Mouse (Mus musculus): ENCODE results near the gene Ppp1r14b.

The Ppp1r14b gene

DNA sequence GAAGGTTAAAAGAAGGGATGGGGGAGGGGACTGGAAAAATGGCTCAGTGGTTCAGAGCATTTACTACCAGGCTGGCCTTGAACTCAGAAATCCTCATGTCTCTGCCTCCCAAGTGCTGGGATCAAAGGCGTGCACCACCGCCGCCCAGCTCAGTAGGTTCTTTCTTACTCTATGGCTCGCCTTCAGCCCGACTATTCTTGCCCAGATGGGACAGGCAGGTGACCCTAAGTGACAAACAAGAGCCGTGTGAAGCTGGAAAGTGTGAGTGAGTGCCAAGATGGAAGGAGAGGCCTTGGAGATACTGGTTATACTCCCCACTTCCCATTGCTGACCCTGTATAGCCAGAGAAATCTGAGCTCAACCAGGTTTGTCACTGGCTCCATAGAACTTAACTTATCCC is 31.1 kb upstream of the Ppp1r14b start:
- DNase-seq = no peak

DNA sequence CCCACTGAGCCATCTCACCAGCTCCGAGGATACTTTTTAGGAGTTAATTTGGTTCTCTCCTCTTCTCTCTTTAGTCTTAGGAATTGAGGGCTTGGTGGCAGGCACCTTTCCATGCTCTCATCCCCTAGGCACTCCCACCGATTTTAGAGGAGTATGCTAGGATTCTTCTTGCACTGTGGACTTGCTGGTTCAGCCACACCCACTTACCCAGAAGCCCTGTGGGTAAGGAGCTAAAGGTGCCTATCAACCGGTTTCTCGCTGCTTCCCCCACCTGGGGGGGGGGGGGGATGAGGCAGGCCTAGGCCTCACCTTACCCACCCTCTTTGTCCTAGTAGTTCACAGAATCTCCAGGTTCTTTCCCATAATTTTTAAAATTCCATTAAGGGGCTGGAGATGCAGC is 27.0 kb upstream of the Ppp1r14b start:
- no peak for DNase-seq

DNA sequence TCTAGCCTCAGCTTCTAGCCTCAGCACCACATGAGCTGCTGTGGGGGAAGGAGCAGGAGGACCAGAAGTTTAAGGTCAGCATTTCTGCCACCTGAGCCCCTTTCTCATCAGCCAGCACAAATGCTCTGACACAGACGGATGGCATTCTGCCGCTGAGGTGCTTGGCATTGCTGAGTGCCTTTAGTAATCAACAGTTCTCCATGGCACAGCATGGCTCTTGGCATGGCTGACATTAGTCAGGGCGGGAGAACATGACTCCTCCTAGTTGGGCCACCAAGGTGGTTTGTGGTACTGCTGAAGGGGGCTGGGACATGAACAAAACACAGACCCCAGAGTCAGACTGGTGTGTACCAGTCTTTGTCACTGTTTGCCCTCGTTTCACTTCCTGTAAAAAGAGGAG is 26.6 kb upstream of the Ppp1r14b start:
- no peak for DNase-seq

DNA sequence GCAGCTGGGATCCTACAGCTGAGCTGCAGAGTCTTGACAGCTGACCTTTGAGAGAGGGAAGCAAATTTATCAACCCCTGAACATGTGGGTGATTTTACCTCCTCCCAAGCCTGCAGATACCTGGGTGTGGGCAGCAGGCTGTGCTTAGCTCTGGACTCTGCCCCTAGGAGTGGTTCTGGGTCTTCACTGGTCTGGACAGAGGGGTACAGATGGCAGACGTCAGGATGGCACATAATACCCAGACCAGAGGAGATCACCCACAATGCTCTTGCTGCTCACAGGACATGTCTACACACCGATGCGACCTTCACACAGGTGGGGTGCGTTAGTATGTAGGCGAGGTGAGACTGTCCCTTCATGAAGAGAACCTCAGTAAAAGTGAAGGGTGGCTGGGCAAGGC is 25.2 kb upstream of the Ppp1r14b start:
- no peak for DNase-seq

DNA sequence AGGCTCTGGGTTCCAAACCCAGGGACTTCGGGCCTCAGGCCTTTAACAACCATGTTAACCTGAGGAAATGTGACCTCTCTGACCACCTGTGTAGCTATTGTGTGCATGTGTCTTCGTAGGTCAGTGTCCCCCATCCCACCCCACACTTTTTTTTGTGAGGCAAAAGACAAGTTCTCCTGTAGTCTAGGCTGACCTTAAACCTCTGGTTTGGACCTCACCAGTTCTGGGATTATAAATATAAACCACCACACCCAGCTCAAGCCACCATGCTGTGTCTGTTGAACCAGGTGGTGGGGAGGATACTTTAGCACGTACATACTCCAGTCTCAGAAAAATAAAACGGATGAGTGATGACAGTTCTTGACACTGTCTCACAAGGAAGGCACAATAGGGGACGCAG is 24.8 kb upstream of the Ppp1r14b start:
- DNase-seq = no peak

DNA sequence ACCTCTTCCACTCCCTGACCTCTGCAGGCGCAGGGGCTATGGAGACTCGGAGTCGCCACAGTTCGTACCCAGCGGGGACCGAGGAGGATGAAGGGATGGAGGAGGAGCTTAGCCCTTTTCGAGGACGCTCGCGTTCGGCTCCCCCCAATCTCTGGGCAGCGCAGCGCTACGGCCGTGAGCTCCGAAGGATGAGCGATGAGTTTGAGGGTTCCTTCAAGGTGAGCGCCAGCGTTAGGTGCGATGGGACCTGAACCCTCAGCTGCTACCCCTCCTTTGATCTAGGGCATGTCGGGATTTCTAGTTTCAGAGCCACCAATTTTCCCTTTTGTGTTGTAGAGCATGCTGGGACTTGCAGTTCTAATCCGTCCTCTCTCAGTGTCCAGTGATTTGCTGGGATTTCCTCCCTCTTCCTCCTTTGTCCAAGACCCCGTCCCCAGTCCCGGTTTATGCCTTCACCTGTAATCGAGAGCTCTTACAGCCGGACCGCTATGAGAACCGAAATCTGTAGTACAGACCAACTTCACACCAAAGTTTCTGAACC is 24.1 kb upstream of the Ppp1r14b start:
- DNase-seq = peak; percentile 64

DNA sequence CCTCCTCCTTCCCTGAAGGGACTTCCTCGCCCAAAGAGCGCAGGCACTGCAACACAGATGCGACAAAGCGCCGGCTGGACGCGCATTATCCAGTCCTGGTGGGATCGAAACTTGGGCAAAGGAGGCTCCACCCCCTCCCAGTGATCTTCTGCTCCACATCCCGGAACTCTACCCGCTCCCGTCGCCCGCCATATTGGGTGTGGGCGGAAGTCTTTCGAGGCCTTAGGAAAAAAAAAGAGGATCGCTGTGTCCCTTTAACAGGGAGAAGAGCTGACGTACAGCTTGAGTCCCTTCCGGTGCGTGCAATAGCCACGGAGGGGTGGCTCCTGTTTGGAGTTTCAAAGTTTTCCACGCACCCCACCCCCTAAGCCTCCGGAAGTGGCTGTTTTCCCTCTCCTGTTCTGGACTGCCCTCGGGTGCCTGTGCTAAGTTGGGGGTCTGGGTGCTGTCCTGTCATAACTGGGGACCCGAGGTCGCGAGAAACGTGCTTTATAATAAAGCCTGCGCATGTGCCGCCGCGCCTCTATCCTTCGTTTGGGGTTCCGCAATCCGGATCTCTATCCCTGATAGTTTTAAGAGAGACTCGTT is 23.3 kb upstream of the Ppp1r14b start:
- DNase-seq = peak; percentile 90

DNA sequence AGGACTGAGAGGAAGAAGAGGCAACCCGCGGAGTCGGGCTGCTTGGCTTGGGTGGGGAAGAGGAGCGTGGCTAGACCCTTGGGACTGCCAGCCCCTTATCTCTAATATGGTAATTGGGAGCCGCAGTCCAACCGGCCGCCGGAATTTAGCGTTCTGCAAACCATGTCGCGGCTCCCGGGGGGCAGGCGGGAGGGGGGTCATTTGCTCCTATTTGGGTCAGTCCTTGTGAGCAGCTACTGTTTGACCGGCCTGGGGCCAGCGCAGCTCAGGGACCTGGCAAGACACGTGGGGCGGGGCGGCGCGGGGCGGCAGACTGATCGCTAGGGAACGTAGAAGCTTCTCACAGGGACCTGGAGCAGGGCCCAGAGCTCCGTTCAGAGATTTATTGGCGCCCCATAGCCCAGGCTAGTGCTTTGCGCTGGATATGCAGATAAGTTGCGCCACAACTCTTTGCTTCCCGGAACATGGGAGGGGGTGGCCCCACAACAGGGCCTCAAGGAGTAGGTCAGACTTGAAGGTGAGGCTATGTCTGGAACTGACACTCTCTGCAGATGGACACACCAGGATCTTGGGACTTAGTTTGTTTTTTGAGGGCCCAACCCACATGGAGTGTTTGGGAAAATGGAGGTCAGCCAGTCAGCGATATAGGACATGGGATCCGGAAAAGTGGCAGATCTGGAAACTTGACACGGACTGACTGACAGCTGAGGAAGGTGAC is 22.6 kb upstream of the Ppp1r14b start:
- peak; percentile 70 for DNase-seq

DNA sequence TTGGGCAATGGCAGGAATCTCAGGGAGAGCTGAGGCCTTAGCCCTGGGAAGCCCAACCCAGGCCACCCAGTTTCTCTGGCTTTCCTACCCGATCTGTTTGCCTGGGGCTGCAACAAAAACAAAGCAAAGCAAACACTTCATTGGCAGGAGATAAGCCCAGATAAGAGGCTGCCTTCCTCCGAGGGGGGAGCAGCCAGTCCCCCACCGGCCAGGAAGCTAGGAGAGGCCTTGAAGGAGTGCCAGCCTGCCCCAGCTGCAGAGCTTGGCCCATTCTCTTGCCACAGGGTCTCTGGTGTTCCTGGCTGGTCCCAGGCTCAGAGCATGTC is 22.1 kb upstream of the Ppp1r14b start:
- peak; percentile 41 for DNase-seq

DNA sequence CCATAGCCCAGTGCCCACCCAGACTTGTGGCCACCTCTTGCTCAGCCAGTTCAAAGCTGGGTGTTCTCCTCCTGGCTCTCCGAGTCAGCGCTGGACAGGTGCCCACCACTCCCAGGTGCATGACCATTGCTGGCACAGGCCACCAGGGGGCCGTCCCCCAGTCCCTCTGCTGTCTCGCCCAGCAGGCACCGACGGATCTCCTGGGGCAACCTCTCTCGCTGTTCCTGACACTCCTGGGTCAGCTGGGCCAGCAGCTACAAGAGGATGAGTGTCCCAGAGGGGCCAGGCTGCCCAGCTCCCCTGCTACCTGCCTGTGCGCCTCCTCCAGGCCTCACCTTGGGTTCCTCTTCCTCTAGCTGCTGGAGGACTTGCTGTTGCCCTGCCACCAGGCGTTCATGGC is 20.7 kb upstream of the Ppp1r14b start:
- no peak for DNase-seq

DNA sequence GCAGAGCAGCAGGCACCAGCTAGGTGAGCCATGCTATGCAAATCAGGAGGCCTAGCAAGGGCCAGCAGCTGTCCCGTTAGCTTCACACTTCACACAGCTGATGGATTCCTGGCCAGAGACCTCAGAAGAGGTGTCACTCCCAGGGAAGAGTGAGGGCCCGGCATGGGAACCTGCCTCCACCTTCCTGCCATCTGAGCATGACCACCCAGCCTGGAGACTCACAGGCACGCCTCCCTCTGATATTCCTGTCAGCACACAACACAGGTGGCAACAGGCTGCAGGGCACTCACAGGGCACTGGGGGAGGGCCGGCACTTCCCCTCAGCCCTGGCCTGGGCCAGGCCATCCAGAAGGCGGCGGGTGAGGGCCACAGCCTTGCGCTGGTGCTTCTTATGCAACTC is 19.3 kb upstream of the Ppp1r14b start:
- DNase-seq = no peak

DNA sequence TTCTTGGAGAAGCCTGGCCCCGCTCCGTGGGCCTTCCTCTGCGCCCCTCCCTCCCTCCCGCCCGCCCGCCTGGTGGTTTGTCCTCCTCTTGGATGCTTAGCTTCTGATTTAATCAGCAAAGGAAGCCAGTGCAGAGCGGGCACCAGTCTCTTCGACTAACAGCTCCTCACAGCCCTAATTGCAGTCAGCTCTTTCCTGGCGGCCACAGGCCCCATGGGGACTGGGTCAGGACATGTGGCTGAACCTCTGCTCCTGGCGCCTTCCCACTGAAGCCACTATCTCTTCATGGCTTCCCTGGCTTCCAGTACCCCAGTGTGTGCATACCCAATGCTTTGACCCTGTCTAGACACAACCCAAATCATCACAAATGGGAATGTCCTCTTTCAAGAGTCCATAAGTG is 18.3 kb upstream of the Ppp1r14b start:
- DNase-seq = no peak

DNA sequence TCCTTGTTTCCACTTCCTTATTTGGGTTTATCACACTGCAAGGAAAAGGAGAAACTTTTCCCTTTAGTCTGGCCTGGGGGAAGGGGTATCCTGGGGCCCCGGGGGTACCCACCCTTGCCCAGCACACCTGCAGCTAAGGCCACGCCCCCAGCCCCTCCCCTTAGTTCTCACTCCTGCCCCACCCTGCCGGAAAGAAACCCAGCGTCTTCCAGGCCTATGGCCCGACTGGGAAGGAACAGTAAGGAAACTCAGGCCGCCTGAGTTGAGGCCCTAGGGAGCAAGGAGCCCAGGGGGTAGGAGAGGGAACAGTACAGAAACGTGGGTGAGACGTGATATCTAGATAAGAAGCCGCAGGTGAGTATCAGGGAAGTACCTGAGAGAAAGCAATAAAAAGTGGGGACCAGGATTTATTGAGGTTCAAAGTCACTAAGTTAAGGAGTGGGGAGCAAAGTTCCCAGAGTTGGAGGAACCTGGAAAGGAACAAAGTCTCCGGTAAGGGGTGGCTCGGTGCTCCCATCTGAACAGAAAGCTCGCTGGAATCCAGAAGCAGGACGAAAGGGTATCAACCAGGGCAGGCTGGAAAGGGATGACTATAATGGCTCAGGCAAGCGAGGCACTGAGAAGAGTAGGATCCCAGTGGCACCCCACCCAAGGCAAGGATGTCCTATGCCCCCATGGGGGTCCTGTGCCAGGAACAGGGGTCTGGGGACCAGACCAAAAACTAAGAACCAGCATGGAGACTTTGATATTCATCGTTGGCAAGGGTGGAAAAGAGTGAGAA is 6.1 kb upstream of the Ppp1r14b start:
- DNase-seq = peak; percentile 47

DNA sequence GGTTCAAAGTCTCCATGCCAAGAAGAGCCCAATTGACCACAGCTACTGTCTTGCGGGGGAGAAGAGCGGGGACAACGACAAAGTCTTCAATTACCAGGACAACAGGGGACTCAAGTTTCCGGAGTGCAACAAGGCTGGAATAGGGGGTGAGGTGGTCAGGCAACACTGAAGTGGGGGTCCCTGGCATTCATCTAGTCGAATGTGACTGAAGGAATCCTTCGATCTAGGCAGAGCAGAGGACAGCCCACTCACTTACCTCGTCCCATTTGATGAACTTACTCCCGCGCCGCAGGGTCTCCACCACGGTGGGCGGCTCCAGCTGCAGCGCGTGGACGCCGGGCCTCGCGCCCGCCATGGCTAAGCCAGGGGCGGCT is 5.5 kb upstream of the Ppp1r14b start:
- no peak for DNase-seq

DNA sequence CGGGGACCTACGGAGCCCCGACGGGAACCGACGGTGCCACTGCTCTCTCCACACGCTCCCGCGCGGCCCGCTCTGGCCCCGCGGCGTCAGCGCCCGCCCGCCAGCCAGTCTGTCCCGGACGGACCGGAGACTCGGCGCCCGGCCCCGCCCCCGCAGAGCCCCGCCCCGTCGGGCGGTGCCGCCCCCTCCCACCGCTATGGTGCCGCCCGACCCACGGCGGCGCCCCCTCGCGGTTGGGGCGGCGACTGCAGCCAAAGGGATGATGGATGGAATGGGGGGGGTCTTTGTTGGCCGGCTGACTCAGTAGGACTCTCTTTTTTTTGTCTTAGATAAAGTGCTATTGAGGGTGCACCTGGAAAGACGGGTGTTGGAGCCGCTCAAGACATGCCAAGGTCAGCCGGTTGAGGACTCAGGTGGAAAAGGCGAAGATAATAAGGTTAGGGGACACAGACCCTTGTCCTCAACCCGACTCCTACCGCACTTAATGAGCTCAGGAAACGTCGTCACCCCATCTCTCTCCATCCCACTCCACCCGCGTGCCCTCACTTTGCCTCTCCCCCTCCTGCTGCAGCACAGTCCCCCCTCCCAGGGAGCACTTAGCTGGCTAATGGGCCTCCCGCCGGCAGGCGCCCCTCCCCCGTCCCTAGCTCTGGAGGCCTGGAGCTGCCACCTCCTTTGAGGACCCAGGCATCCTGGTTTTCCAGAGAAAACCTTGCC is 4.9 kb upstream of the Ppp1r14b start:
- DNase-seq = peak; percentile 90

DNA sequence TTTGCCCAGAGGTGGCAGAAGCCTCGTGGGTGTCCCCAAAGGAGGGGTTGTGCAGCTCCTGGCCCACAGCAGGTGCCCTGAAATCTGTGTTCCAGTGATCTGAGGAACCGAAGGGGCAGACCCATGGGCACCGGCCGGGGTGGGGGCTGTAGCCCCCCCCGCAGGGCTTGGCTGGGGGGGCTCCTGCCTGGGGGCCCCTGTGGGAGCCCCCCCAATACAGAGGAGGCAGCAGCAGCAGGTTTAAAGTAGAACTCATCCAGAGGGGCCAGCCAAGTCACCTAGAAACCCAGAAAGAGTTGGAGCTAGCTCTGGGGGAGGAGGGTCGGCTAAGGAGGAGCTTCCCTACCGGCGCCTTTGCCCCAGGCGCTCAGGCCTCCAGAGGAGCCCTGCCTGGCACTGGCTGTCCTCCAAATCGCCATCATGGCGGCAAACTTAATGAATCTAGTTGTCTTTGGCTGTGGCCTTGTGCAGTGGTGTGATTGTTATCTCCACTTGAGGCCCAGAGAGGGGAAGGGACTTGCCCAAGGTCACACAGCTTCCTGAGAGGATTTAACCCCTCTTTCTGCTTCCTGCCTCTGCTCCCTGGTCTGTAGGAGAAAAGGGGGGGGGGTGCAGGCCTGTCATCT is 4.2 kb upstream of the Ppp1r14b start:
- DNase-seq = no peak

DNA sequence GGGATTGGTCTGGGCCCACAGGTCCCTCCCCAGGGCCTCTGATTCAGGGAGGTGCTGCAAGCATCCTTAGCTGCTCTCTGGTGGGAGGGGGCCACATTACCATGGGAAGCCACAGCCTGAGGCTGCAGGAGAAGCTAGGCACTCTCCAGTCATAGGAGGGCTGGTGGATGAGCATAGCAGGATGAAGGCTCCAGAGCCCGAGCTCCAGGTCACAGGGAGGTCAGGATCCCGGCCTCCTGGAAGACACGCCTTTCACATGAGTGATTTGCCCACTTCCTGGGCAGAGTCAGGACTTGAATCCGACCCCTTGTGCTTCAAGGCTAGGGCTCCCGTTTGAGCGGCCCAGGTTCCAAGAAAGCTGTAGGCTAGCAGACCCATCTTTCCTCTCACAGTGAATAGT is 3.1 kb upstream of the Ppp1r14b start:
- DNase-seq = no peak

DNA sequence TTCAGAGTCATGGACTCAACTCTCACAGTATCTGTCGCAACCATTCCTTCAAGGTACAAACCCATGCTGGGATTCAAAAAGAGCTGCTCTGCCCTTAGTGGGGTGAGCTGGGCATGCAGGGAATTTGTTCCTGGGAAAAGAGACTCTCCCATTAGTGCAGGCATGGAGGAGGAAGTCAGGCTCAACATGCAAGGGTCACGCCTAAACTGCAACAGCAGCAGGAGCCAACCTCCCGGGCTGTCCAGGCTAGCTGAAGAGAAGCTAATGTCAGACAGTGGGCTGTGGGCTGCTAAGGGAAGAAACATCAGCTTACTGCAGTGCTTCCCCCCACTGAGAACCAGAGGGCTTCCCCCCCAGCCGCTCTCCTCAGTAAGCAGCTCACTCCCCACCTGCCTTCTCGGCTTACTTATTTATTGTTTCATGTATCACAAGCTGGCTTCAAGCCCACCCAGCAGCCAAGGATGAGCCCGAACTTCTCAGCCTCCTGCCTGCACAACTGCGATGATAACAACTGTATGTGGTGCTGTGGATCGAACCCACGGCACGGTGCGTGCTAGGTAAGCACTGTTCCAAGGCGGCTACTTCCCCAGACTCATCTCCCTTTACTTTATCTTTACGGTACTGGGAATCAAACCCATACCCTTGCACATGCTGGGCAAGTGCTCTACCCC is 2.4 kb upstream of the Ppp1r14b start:
- DNase-seq = no peak

DNA sequence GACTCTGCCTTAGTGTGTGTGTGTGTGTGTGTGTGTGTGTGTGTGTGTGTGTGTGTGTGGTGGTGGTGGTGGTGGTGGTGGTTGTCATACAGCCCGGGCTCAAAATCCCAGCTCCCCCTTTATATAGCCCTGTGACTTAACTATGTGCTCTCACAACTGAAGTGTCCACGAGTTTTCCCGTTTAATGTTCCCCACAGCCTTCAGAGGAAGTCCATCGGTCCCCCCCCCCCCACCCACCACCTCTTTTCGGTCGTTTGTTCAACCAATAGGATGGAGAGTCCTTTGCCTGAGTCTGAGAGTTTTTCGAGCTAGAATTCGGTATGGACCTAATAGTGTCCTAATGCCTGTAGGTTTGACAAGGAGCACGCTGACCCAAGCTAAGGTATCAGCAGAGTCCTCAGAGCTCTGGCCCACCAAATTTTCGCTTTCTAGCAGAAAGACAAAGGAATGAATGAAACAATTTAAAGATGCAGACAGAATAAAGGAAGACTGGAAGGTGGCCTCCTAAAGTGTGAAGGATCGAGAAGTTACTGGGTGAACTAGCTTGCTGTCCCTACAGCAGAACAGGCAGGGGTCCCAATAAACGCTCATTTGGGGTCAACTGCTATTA is 1.1 kb upstream of the Ppp1r14b start:
- no peak for DNase-seq

DNA sequence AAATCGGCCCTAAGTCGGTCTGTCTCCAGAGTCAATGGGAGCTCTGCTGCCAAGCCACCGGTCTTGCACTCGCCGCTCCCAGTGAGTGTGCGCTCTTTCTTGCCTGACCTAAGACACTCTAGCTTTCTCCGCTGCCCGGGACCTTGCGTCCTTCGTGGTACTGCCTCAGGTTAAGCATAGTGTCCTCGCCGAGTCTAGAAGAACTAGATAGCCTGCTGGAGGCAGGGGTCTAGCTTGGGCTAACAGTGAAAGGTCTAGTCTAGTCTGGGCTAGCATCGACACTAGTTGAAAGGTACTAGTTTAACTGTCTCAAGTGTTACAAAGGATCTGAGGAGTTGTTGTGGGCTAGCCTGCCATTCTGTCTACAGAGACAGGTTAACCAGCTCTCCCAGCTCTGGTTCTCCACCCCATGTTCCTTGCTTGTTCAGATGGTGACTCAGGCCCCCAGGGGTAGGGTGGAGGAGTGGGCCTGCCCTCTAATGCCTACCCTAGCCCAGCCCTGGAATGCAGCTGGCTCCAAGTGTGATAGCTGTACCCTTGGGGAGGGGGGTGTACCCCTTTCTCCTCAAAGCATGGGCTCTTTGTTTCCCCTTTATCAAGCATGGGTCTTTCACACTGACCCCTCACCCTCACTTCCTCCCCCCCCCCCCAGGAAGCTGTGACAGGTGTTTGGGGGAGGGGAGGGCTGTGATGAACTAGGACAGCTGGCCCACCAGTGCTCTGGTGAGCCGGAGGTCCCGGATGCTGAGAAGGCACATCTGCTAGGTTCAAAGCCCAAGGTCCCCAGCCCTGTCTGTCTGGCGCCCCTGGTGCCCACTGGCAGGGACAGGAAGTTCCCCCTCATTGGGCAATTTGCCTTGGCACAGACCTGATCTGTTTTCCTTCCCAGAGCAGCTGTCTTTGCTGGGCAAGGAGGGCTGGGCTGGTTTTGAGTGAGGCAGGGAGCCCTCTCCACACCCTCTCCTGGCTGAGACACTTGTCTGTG is 1.1 kb downstream of the Ppp1r14b start, which contains the start of gene Plcb3:
Plcb3 (minus strand) TSS at position 934 of the 985 bp plus-strand sequence.
- peak; percentile 50 for DNase-seq

Measured in liver (tissue).